Mouse (Mus musculus): ENCODE data around the gene Gm45140. TPM values are rescaled to one million over a fixed set of nuclear protein-coding genes. Genes with fewer than 3 reads are reported as not detected.

The Gm45140 gene
- polyA plus RNA-seq, 1 experiment from 2014 or later: 1.4 TPM

GRCm38 (mm10) chr6:87779174-87780165, 56.1 kb downstream of the Gm45140 start:
- no peak overlapping the region for H3K27ac ChIP-seq (replicated peaks in 1 of 2; ENCODE audit: control insufficient read depth in 1 of 2, insufficient read depth in 1 of 2, low read depth in 2 of 2, low read length in 2 of 2)
- no peak overlapping the region for H3K4me2 ChIP-seq (ENCODE audit: low read length)
- ATAC-seq (ENCODE audit: insufficient number of reproducible peaks, insufficient read depth, low FRiP score, low read depth): no peak
- WGBS: 84% methylated on average over 11 of the region's 11 CpGs
- peaks cover 13 to 14% of the 10 kb centered on the region in 2 experiments for H3K4me1 ChIP-seq (ENCODE audit: control insufficient read depth in 2 of 2, insufficient read depth in 2 of 2, low read length in 2 of 2)
- H3K4me3 ChIP-seq (ENCODE audit: control insufficient read depth in 1 of 2, insufficient read depth in 1 of 2, low read depth in 1 of 2, low read length in 2 of 2): no peak overlapping the region
- peaks cover 6% of the 10 kb centered on the region; the same call in 1 of the 2 replicates for H3K27me3 ChIP-seq (ENCODE audit: control insufficient read depth, insufficient read depth, low read length)
- H3K9me3 ChIP-seq (ENCODE audit: control insufficient read depth, low read length): no peaks in the 10 kb centered on the region
- H3K36me3 ChIP-seq (ENCODE audit: control insufficient read depth, insufficient read depth, low read length): no peaks in the 10 kb centered on the region
- no peak overlapping the region for H3K9ac ChIP-seq (ENCODE audit: low read length)

GRCm38 (mm10) chr6:87778294-87779173, 57.1 kb downstream of the Gm45140 start:
- H3K4me3 ChIP-seq (ENCODE audit: control insufficient read depth in 1 of 2, insufficient read depth in 1 of 2, low read depth in 1 of 2, low read length in 2 of 2): no peak overlapping the region
- 45% methylated on average over 11 of the region's 11 CpGs for WGBS
- no peaks in the 10 kb centered on the region for H3K9me3 ChIP-seq (ENCODE audit: control insufficient read depth, low read length)
- peaks cover 13 to 14% of the 10 kb centered on the region in 2 experiments for H3K4me1 ChIP-seq (ENCODE audit: control insufficient read depth in 2 of 2, insufficient read depth in 2 of 2, low read length in 2 of 2)
- 0 out of 4 replicates have a peak overlapping the region, but pooled peaks of 1 of the 2 experiments have one; percentile 24 for H3K27ac ChIP-seq (replicated peaks in 1 of 2; ENCODE audit: control insufficient read depth in 1 of 2, insufficient read depth in 1 of 2, low read depth in 2 of 2, low read length in 2 of 2)
- peaks cover 6% of the 10 kb centered on the region; the same call in 1 of the 2 replicates for H3K27me3 ChIP-seq (ENCODE audit: control insufficient read depth, insufficient read depth, low read length)
- 0 out of 2 replicates have a peak, but pooled peaks have one; percentile 57 for ATAC-seq (ENCODE audit: insufficient number of reproducible peaks, insufficient read depth, low FRiP score, low read depth)
- no peaks in the 10 kb centered on the region for H3K36me3 ChIP-seq (ENCODE audit: control insufficient read depth, insufficient read depth, low read length)
- H3K9ac ChIP-seq (ENCODE audit: low read length): no peak overlapping the region
- H3K4me2 ChIP-seq (ENCODE audit: low read length): no peak overlapping the region

DNA sequence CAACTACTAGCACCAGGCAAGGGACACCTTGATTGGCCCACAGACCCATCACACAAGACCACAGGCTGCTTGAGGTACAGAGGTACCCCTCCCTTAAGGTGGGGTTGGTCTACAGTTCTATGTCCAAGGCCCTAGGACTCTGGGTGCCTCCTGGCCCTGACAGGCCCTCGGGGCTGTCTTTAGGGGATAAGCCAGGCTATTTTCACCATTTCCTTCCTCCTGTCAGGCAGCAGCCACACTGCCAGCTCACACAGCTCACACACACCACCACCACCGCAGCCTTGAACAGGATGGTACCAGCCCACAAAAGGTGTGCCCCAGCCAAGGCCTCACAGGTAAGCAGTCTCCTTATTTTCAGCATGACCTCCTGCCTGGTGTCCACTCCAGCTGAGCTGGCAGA, 57.8 kb downstream of the Gm45140 start, which contains the start of gene Gp9:
TSS of gene Gp9 (plus strand) at position 231 of the 400 bp plus-strand sequence.
- 51% methylated on average over 2 of the region's 2 CpGs for WGBS
- Histone ChIP-seq H3K27me3 (ENCODE audit: control insufficient read depth, insufficient read depth, low read length) (peaks cover 6% of the 10 kb centered on the region; the same call in 1 of the 2 replicates), H3K4me3 (ENCODE audit: control insufficient read depth in 1 of 2, insufficient read depth in 1 of 2, low read depth in 1 of 2, low read length in 2 of 2) (no peak within 1 kb of the TSS), H3K9ac (ENCODE audit: low read length) (no peak within 1 kb of the TSS), H3K4me1 (ENCODE audit: control insufficient read depth in 2 of 2, insufficient read depth in 2 of 2, low read length in 2 of 2) (peaks cover 13 to 14% of the 10 kb centered on the region in 2 experiments), H3K27ac (replicated peaks in 1 of 2; ENCODE audit: control insufficient read depth in 1 of 2, insufficient read depth in 1 of 2, low read depth in 2 of 2, low read length in 2 of 2) (0 out of 4 replicates have a peak within 1 kb of the TSS, but pooled peaks of 1 of the 2 experiments have one; percentile 24), H3K9me3 (ENCODE audit: control insufficient read depth, low read length) (no peaks in the 10 kb centered on the region), H3K36me3 (ENCODE audit: control insufficient read depth, insufficient read depth, low read length) (no peaks in the 10 kb centered on the region), H3K4me2 (ENCODE audit: low read length) (no peak within 1 kb of the TSS)
- ATAC-seq (ENCODE audit: insufficient number of reproducible peaks, insufficient read depth, low FRiP score, low read depth): no peak

DNA sequence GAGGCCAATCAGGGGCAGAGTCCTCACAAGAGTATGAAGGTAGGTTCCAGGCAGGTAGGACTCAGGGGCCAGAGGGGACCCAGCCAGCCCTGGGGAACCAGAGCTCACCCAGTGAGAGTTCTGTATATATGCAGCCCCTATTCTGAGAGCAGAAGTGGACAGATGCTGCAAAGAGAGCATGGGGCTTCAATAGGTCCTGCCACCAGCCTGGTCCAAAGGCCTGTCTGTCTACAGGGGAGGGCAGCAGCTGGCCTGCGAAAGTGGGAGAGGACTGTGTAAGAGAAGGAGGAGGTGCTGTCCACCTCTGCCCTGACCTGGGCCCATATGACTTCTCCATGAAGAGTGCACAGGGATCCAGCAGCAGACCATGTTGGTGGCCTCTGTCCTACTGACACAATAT, 58.9 kb downstream of the Gm45140 start:
- peaks cover 6% of the 10 kb centered on the region; the same call in 1 of the 2 replicates for H3K27me3 ChIP-seq (ENCODE audit: control insufficient read depth, insufficient read depth, low read length)
- no peak for ATAC-seq (ENCODE audit: insufficient number of reproducible peaks, insufficient read depth, low FRiP score, low read depth)
- H3K27ac ChIP-seq (replicated peaks in 1 of 2; ENCODE audit: control insufficient read depth in 1 of 2, insufficient read depth in 1 of 2, low read depth in 2 of 2, low read length in 2 of 2): no peak overlapping the region
- H3K36me3 ChIP-seq (ENCODE audit: control insufficient read depth, insufficient read depth, low read length): no peaks in the 10 kb centered on the region
- H3K4me2 ChIP-seq (ENCODE audit: low read length): no peak overlapping the region
- H3K4me3 ChIP-seq (ENCODE audit: control insufficient read depth in 1 of 2, insufficient read depth in 1 of 2, low read depth in 1 of 2, low read length in 2 of 2): no peak overlapping the region
- no peak overlapping the region for H3K9ac ChIP-seq (ENCODE audit: low read length)
- 70% methylated on average over 1 of the region's 1 CpGs for WGBS
- no peaks in the 10 kb centered on the region for H3K9me3 ChIP-seq (ENCODE audit: control insufficient read depth, low read length)
- H3K4me1 ChIP-seq (ENCODE audit: control insufficient read depth in 2 of 2, insufficient read depth in 2 of 2, low read length in 2 of 2): peaks cover 13 to 14% of the 10 kb centered on the region in 2 experiments

DNA sequence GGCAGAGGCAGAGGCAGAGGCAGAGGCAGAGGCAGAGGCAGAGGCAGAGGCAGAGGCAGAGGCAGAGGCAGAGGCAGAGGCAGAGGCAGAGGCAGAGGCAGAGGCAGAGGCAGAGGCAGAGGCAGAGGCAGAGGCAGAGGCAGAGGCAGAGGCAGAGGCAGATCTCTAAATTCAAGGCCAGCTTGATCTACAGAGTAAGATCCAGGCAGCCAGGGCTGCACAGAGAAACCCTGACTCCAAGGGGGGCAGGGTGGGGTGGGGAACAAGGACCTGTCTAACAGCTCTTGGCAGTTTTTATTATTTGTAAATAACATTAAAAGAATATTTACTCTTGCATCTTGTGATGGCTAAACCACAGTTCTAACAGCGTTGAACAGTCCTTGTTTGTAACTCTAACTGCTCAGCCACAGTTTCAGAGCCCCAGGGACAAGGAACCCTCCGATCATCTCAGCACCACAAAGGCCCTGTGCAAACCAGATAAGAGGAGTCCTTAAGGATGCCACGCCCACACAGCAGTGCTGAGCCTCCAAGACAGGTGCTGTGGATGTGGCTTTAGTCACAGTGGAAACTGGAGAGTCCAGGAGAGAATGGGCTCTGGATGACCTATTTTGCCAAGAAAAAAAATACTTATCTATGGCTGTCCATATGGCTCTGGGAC, 59.9 kb downstream of the Gm45140 start:
- Histone ChIP-seq H3K27ac (replicated peaks in 1 of 2; ENCODE audit: control insufficient read depth in 1 of 2, insufficient read depth in 1 of 2, low read depth in 2 of 2, low read length in 2 of 2) (no peak overlapping the region), H3K4me1 (ENCODE audit: control insufficient read depth in 2 of 2, insufficient read depth in 2 of 2, low read length in 2 of 2) (peaks cover 13 to 14% of the 10 kb centered on the region in 2 experiments), H3K9me3 (ENCODE audit: control insufficient read depth, low read length) (no peaks in the 10 kb centered on the region), H3K36me3 (ENCODE audit: control insufficient read depth, insufficient read depth, low read length) (no peaks in the 10 kb centered on the region), H3K4me2 (ENCODE audit: low read length) (no peak overlapping the region), H3K9ac (ENCODE audit: low read length) (no peak overlapping the region), H3K27me3 (ENCODE audit: control insufficient read depth, insufficient read depth, low read length) (peaks cover 6% of the 10 kb centered on the region; the same call in 1 of the 2 replicates), H3K4me3 (ENCODE audit: control insufficient read depth in 1 of 2, insufficient read depth in 1 of 2, low read depth in 1 of 2, low read length in 2 of 2) (no peak overlapping the region)
- ATAC-seq (ENCODE audit: insufficient number of reproducible peaks, insufficient read depth, low FRiP score, low read depth): no peak
- 67% methylated on average over 3 of the region's 3 CpGs for WGBS

- WGBS: 82% methylated on average over 9 of the region's 9 CpGs
- H3K9ac ChIP-seq (ENCODE audit: low read length): no peak overlapping the region
- ATAC-seq (ENCODE audit: insufficient number of reproducible peaks, insufficient read depth, low FRiP score, low read depth): no peak
- H3K4me3 ChIP-seq (ENCODE audit: control insufficient read depth in 1 of 2, insufficient read depth in 1 of 2, low read depth in 1 of 2, low read length in 2 of 2): no peak overlapping the region
- H3K9me3 ChIP-seq (ENCODE audit: control insufficient read depth, low read length): no peaks in the 10 kb centered on the region
- H3K4me1 ChIP-seq (ENCODE audit: control insufficient read depth in 2 of 2, insufficient read depth in 2 of 2, low read length in 2 of 2): peaks cover 13 to 14% of the 10 kb centered on the region in 2 experiments
- H3K27me3 ChIP-seq (ENCODE audit: control insufficient read depth, insufficient read depth, low read length): peaks cover 6% of the 10 kb centered on the region; the same call in 1 of the 2 replicates
- H3K27ac ChIP-seq (replicated peaks in 1 of 2; ENCODE audit: control insufficient read depth in 1 of 2, insufficient read depth in 1 of 2, low read depth in 2 of 2, low read length in 2 of 2): no peak overlapping the region
- no peaks in the 10 kb centered on the region for H3K36me3 ChIP-seq (ENCODE audit: control insufficient read depth, insufficient read depth, low read length)
- H3K4me2 ChIP-seq (ENCODE audit: low read length): no peak overlapping the region
These were observed 60.7 kb downstream of the Gm45140 start for GRCm38 (mm10) chr6:87774909-87775308.

Measured in heart, embryonic 14.5 days (tissue).